Mouse (Mus musculus): Measurements from ENCODE around the gene Mical3. TPM values are rescaled to one million over a fixed set of nuclear protein-coding genes. Genes with fewer than 3 reads are reported as not detected.

Mical3 gene
- total and polyA plus RNA-seq, 2 experiments from 2014 or later = 30.8 to 94.8 TPM

DNA sequence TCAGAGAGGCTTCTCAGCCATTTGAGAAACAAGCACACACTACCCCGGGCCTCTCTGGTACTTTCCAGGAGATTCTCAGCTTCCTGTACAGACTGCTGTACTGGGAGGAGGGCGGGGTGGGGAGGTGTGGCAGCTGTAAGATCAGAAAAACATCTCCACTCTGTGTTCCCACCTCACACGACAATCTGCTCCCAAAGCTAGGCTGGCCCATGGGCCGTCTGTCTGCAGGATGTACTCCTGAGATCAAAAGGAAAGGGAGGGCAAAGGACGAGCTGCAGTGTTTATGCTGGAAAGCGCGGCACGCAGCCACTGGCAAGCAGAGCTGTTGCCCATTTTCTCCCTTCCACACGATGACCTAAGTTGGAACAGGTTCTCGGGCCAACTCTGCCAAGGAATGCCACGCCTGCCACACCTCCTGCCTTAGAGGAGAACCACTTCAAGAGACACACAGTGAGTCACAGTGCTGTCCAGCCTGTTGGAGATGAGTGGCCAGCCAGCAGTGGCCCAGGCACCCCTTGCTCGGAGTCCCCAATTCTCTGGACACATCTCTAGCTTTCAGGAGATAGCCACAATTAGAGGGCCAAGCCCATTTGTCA, 113.3 kb downstream of the Mical3 start:
- Histone ChIP-seq H3K9ac (replicated peaks; ENCODE audit: low read depth, low read length) (no peak overlapping the region), H3K27me3 (ENCODE audit: control insufficient read depth, insufficient read depth, low read length) (no peaks in the 10 kb centered on the region), H3K27ac (ENCODE audit: low read depth) (peak overlapping the region; percentile 65; the same call in 1 of the 2 replicates), H3K36me3 (replicated peaks; ENCODE audit: control insufficient read depth, insufficient read depth, low read length) (peaks cover 66% of the 10 kb centered on the region), H3K4me2 (ENCODE audit: low read depth, low read length) (no peak overlapping the region), H3K9me3 (replicated peaks; ENCODE audit: control insufficient read depth, low read length) (no peaks in the 10 kb centered on the region), H3K4me3 (ENCODE audit: low read depth, low read length) (no peak overlapping the region), H3K4me1 (ENCODE audit: control insufficient read depth, insufficient read depth) (peaks cover 20% of the 10 kb centered on the region; the same call in 1 of the 2 replicates)
- WGBS = 41% methylated on average over 12 of the region's 12 CpGs
- TF ChIP-seq CTCF (IDR thresholded peaks at IDR 0.05; ENCODE audit: low read depth) (no peak), EP300 (IDR thresholded peaks at IDR 0.05; ENCODE audit: low read depth) (no peak)
- ATAC-seq (ENCODE audit: insufficient read depth, low read depth) = peak; percentile 42
- DNase-seq (ENCODE audit: low spot score) = peak; percentile 48

DNA sequence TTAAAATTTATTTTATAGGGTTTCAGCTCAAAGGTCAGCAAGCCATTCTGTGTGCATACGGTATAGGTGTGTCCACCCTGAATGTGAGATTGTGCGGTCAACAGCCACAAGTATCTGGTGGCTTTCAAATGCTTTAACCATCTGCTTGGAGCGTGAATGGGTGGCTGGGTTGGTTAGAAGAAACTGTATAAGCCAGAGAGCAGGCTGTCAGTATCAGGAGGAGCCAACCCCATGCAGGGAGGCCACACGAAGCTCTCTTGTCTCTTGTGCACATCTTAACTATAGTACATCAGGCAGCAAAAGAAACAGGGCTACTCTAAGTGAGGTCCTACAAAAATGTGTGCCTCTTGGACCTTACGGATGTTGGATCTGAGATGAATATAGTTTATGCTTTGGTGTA, 114.7 kb downstream of the Mical3 start:
- no peaks in the 10 kb centered on the region for H3K27me3 ChIP-seq (ENCODE audit: control insufficient read depth, insufficient read depth, low read length)
- H3K4me2 ChIP-seq (ENCODE audit: low read depth, low read length) = no peak overlapping the region
- no peak overlapping the region for H3K9ac ChIP-seq (replicated peaks; ENCODE audit: low read depth, low read length)
- peaks cover 64% of the 10 kb centered on the region for H3K36me3 ChIP-seq (replicated peaks; ENCODE audit: control insufficient read depth, insufficient read depth, low read length)
- H3K4me1 ChIP-seq (ENCODE audit: control insufficient read depth, insufficient read depth) = peaks cover 20% of the 10 kb centered on the region; the same call in 1 of the 2 replicates
- ATAC-seq (ENCODE audit: insufficient read depth, low read depth) = no peak
- no peak overlapping the region for H3K27ac ChIP-seq (ENCODE audit: low read depth)
- 93% methylated on average over 5 of the region's 5 CpGs for WGBS
- no peak overlapping the region for H3K4me3 ChIP-seq (ENCODE audit: low read depth, low read length)
- H3K9me3 ChIP-seq (replicated peaks; ENCODE audit: control insufficient read depth, low read length) = no peaks in the 10 kb centered on the region
- no peak for TF ChIP-seq CTCF (IDR thresholded peaks at IDR 0.05; ENCODE audit: low read depth)
- TF ChIP-seq EP300 (IDR thresholded peaks at IDR 0.05; ENCODE audit: low read depth) = no peak
- DNase-seq (ENCODE audit: low spot score) = no peak

- ATAC-seq (ENCODE audit: insufficient read depth, low read depth) (no peak), DNase-seq (ENCODE audit: low spot score) (no peak)
- no peaks in the 10 kb centered on the region for H3K9me3 ChIP-seq (replicated peaks; ENCODE audit: control insufficient read depth, low read length)
- WGBS = 36% methylated on average over 11 of the region's 11 CpGs
- TF ChIP-seq CTCF (IDR thresholded peaks at IDR 0.05; ENCODE audit: low read depth) = no peak
- no peak for TF ChIP-seq EP300 (IDR thresholded peaks at IDR 0.05; ENCODE audit: low read depth)
- H3K4me3 ChIP-seq (ENCODE audit: low read depth, low read length) = no peak overlapping the region
- H3K4me1 ChIP-seq (ENCODE audit: control insufficient read depth, insufficient read depth) = peaks cover 20% of the 10 kb centered on the region; the same call in 1 of the 2 replicates
- no peak overlapping the region for H3K9ac ChIP-seq (replicated peaks; ENCODE audit: low read depth, low read length)
- H3K4me2 ChIP-seq (ENCODE audit: low read depth, low read length) = peak overlapping the region; percentile 47
- no peaks in the 10 kb centered on the region for H3K27me3 ChIP-seq (ENCODE audit: control insufficient read depth, insufficient read depth, low read length)
- H3K36me3 ChIP-seq (replicated peaks; ENCODE audit: control insufficient read depth, insufficient read depth, low read length) = peaks cover 63% of the 10 kb centered on the region
- no peak overlapping the region for H3K27ac ChIP-seq (ENCODE audit: low read depth)
Observed at GRCm38 (mm10) chr6:121014339-121014738, 116.5 kb downstream of the Mical3 start.

DNA sequence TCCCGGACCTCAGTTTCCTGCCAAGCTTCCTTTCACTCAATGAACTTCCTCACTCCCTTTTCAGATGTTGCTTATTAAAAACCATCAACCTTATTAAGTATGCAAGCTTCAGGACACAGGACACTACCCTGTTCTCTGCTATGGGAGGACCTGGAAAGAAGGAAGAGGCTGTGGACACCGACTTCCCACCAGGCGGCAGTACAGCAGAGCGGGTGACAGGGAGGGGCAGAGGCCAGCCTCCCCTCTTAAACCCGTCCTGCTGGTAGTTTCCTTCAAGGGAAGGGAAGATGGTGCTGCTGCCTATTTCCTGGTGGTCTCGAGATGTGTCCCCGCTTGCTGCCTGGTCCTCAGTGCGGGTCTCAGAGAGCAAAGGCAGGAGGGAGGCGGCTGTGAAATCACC, 117.0 kb downstream of the Mical3 start:
- no peak overlapping the region for H3K9ac ChIP-seq (replicated peaks; ENCODE audit: low read depth, low read length)
- TF ChIP-seq EP300 (IDR thresholded peaks at IDR 0.05; ENCODE audit: low read depth) (no peak), CTCF (IDR thresholded peaks at IDR 0.05; ENCODE audit: low read depth) (peak; percentile 83)
- no peak overlapping the region for H3K27ac ChIP-seq (ENCODE audit: low read depth)
- no peaks in the 10 kb centered on the region for H3K9me3 ChIP-seq (replicated peaks; ENCODE audit: control insufficient read depth, low read length)
- H3K36me3 ChIP-seq (replicated peaks; ENCODE audit: control insufficient read depth, insufficient read depth, low read length) = peaks cover 63% of the 10 kb centered on the region
- WGBS = 40% methylated on average over 9 of the region's 9 CpGs
- H3K4me2 ChIP-seq (ENCODE audit: low read depth, low read length) = peak overlapping the region; percentile 47
- ATAC-seq (ENCODE audit: insufficient read depth, low read depth) (peak; percentile 67), DNase-seq (ENCODE audit: low spot score) (peak; percentile 62)
- H3K27me3 ChIP-seq (ENCODE audit: control insufficient read depth, insufficient read depth, low read length) = no peaks in the 10 kb centered on the region
- H3K4me1 ChIP-seq (ENCODE audit: control insufficient read depth, insufficient read depth) = peaks cover 20% of the 10 kb centered on the region; the same call in 1 of the 2 replicates
- H3K4me3 ChIP-seq (ENCODE audit: low read depth, low read length) = 0 out of 2 replicates have a peak overlapping the region, but pooled peaks have one; percentile 10

GRCm38 (mm10) chr6:121011709-121012108, 119.1 kb downstream of the Mical3 start:
- Histone ChIP-seq H3K27me3 (ENCODE audit: control insufficient read depth, insufficient read depth, low read length) (no peaks in the 10 kb centered on the region), H3K4me3 (ENCODE audit: low read depth, low read length) (no peak overlapping the region), H3K36me3 (replicated peaks; ENCODE audit: control insufficient read depth, insufficient read depth, low read length) (peaks cover 72% of the 10 kb centered on the region), H3K4me2 (ENCODE audit: low read depth, low read length) (no peak overlapping the region), H3K4me1 (ENCODE audit: control insufficient read depth, insufficient read depth) (peaks cover 13% of the 10 kb centered on the region; the same call in 1 of the 2 replicates), H3K9me3 (replicated peaks; ENCODE audit: control insufficient read depth, low read length) (no peaks in the 10 kb centered on the region), H3K9ac (replicated peaks; ENCODE audit: low read depth, low read length) (no peak overlapping the region), H3K27ac (ENCODE audit: low read depth) (no peak overlapping the region)
- DNase-seq (ENCODE audit: low spot score) (no peak), ATAC-seq (ENCODE audit: insufficient read depth, low read depth) (no peak)
- TF ChIP-seq EP300 (IDR thresholded peaks at IDR 0.05; ENCODE audit: low read depth) (no peak), CTCF (IDR thresholded peaks at IDR 0.05; ENCODE audit: low read depth) (no peak)
- WGBS = 92% methylated on average over 11 of the region's 11 CpGs

GRCm38 (mm10) chr6:121009651-121010050, 121.1 kb downstream of the Mical3 start:
- H3K36me3 ChIP-seq (replicated peaks; ENCODE audit: control insufficient read depth, insufficient read depth, low read length) = peaks cover 69% of the 10 kb centered on the region

More at GRCm38 (mm10) chr6:121009651-121010050, 121.1 kb downstream of the Mical3 start:
- Histone ChIP-seq H3K27me3 (ENCODE audit: control insufficient read depth, insufficient read depth, low read length) (no peaks in the 10 kb centered on the region), H3K9me3 (replicated peaks; ENCODE audit: control insufficient read depth, low read length) (no peaks in the 10 kb centered on the region), H3K4me2 (ENCODE audit: low read depth, low read length) (no peak overlapping the region), H3K9ac (replicated peaks; ENCODE audit: low read depth, low read length) (no peak overlapping the region), H3K4me3 (ENCODE audit: low read depth, low read length) (no peak overlapping the region), H3K27ac (ENCODE audit: low read depth) (no peak overlapping the region), H3K4me1 (ENCODE audit: control insufficient read depth, insufficient read depth) (peaks cover 8% of the 10 kb centered on the region; the same call in 1 of the 2 replicates)
- WGBS = 95% methylated on average over 8 of the region's 8 CpGs
- no peak for ATAC-seq (ENCODE audit: insufficient read depth, low read depth)
- DNase-seq (ENCODE audit: low spot score) = no peak
- no peak for TF ChIP-seq CTCF (IDR thresholded peaks at IDR 0.05; ENCODE audit: low read depth)
- no peak for TF ChIP-seq EP300 (IDR thresholded peaks at IDR 0.05; ENCODE audit: low read depth)

Measured in heart, postnatal 0 days (tissue).